Mouse (Mus musculus) midbrain, embryonic 11.5 days (tissue): ENCODE results near the gene Zfp93. TPM values are rescaled to one million over a fixed set of nuclear protein-coding genes. Genes with fewer than 3 reads are reported as not detected.

ENCODE experiments used
- ATAC-seq: fragments of 200-750 bp; cut with Nextera tagmentation; 2 replicates; pipeline ENCODE4 v1.8.0; 2017; ENCODE audit warnings: moderate TSS enrichment, moderate library complexity; ENCODE audit not compliant: low FRiP score
- DNase-seq: peaks from one replicate; pipeline ENCODE4 v3.0.0; 2015; ENCODE audit warnings: low spot score; ENCODE audit errors: missing footprints
- H3K27ac ChIP-seq: fragments of 300-500 bp; sonication (generic); 2 replicates; pipeline ENCODE4 v1.5.1; 2014; ENCODE audit warnings: low read depth, low read length
- H3K27me3 ChIP-seq: fragments of 300-500 bp; sonication (generic); 2 replicates; pipeline ENCODE4 v1.6.1; 2014; ENCODE audit warnings: mild to moderate bottlenecking, low read length, moderate library complexity, mixed read lengths; ENCODE audit not compliant: control insufficient read depth, insufficient read depth
- H3K36me3 ChIP-seq: fragments of 300-500 bp; sonication (generic); 2 replicates; pipeline ENCODE4 v1.6.1; 2014; ENCODE audit warnings: mild to moderate bottlenecking, low read length, moderate library complexity, mixed read lengths; ENCODE audit not compliant: control insufficient read depth, insufficient read depth
- H3K4me1 ChIP-seq: fragments of 300-500 bp; sonication (generic); 2 replicates; pipeline ENCODE4 v1.6.1; 2014; ENCODE audit warnings: low read length; ENCODE audit not compliant: control insufficient read depth, insufficient read depth
- H3K4me2 ChIP-seq: fragments of 300-500 bp; sonication (generic); 2 replicates; pipeline ENCODE4 v1.6.1; 2014; ENCODE audit warnings: mild to moderate bottlenecking, moderate library complexity
- H3K4me3 ChIP-seq: fragments of 300-500 bp; sonication (generic); 2 replicates; pipeline ENCODE4 v1.5.1; 2014; ENCODE audit warnings: low read depth, low read length
- H3K9ac ChIP-seq: fragments of 300-500 bp; sonication (generic); 2 replicates; pipeline ENCODE4 v1.6.1; 2014; ENCODE audit warnings: low read length
- H3K9me3 ChIP-seq: fragments of 300-500 bp; sonication (generic); 2 replicates; pipeline ENCODE4 v1.6.1; 2016; ENCODE audit warnings: low read length; ENCODE audit not compliant: control insufficient read depth
- WGBS: fragments of 180-500 bp; shearing (Covaris S2); extraction: QIAGEN DNeasy Blood & Tissue Kit; methylation state at CpG from one replicate; pipeline ENCODE4 v1.1.7; 2014; 5-methylcytosine and 5-hydroxymethylcytosine counted together
- polyA plus RNA-seq: library from polyadenylated mRNA; unstranded; fragments of >200 nt; fragmentation: Nextera tagmentation; extraction: Ambion mirVana; gene quantifications from 2 replicates; pipeline ENCODE4 v1.2.1, GENCODE M21; 2014

Gene Zfp93
- 7.1 and 8.8 TPM in 2 replicates for polyA plus RNA-seq

- peaks cover 6% of the 10 kb centered on the region for H3K36me3 ChIP-seq
- ATAC-seq (peak; percentile 94), DNase-seq (peak; percentile 96)
- no peaks in the 10 kb centered on the region for H3K27me3 ChIP-seq
- H3K4me3 ChIP-seq, result peak within 1 kb of the TSS; percentile 61
- H3K4me2 ChIP-seq, result peak within 1 kb of the TSS; percentile 64
- H3K27ac ChIP-seq, result no peak within 1 kb of the TSS
- WGBS, result under 1% methylated on average over 12 of the region's 12 CpGs
- no peaks in the 10 kb centered on the region for H3K9me3 ChIP-seq
- peak within 1 kb of the TSS; percentile 75 for H3K9ac ChIP-seq
- no peaks in the 10 kb centered on the region for H3K4me1 ChIP-seq
These were observed at the start of gene Zfp93 for GRCm38 (mm10) chr7:24270288-24270672. TSS of gene Zfp93 (plus strand) at chr7:24270420.

DNA sequence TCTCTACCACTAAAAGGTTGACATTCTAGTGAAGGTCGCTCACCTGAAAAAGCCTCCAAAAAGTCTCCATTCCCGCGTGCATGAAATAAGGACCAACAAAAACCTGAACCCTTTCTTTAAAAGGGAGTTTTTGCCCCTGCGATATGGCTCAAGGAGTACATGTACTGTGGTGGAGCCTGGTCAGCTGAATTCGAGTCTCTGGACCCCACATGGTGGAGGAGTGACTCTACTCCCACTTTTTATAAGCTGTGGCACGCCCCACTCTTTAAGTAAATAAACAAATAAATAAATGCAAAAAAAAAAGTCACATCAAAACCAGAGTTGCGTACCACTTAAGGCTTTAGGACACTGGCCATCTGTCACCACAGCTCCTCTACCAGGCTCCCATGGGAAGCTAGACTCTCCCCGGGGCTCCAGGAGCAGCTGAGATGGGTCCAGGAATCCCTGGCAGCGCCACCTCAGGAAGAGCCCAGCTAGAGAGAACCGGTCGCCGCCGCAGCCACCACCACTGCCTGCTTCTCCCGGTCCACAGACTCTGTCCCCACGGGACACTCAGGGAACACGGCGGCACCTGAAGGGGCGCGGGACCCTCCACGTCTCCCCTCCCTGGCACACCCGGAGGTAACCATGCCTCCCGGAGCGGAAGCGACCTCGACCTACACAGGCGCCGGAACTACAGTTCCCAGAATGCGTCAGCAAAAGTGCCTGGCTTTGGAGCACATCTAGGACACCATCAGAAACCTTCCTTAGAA is 33.0 kb upstream of the Zfp93 start, which contains the start of gene Zfp109:
Gene Zfp109, minus strand, starts transcription at position 521 of the 752 bp plus-strand sequence.
- Histone ChIP-seq H3K36me3 (0 out of 2 replicates have a peak, but pooled peaks cover 2% of the 10 kb centered on the region), H3K27ac (no peak within 1 kb of the TSS), H3K27me3 (no peaks in the 10 kb centered on the region), H3K4me1 (peaks cover 3% of the 10 kb centered on the region; the same call in 1 of the 2 replicates), H3K9ac (peak within 1 kb of the TSS; percentile 79), H3K4me3 (peak within 1 kb of the TSS; percentile 72), H3K4me2 (peak within 1 kb of the TSS; percentile 50), H3K9me3 (no peaks in the 10 kb centered on the region)
- DNase-seq (peak; percentile 96), ATAC-seq (peak; percentile 91)
- 8% methylated on average over 25 of the region's 28 CpGs for WGBS

DNA sequence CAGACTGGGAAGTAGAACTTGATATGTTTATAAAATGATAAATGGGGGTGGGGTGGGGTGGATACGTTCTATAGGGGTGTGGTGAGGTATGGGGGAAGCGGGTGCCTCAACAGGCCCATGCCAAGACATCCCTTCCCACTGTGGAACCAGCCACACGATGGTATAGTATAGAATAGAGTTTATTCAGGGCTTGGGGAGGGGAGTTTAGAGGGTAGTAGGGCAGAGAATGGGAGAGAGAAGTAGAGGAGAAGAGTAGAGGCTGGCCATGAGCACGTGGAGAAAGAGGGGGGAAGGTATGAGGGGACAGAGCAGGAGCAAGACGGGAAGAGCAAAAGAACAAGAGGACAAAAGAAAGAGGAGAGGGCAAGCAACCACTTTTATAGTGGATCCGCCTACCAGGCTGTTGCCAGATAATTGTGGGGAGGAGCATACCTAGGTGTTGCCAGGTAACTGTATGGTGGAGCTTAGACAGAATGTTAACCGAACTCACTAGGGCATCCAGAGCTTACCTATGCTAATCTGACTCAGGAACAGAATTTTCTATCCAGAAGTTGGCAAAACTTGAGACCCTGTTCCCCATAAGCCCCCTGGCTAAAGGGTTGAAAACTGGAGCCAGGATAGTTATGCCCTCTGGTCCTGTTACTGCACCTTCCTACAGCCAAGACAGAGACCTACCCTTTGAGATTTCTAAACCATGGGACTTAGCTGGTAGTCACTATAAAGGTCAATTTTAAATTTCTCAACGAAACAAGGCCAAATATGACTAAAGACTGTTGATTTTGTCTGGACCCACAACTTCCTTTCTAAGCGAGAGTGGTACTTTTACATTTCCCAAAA is 16.2 kb upstream of the Zfp93 start:
- DNase-seq (no peak), ATAC-seq (peak; percentile 75)
- Histone ChIP-seq H3K4me1 (no peaks in the 10 kb centered on the region), H3K9ac (peak overlapping the region; percentile 22; the same call in 1 of the 2 replicates), H3K27ac (no peak overlapping the region), H3K4me2 (peak overlapping the region; percentile 47), H3K4me3 (peak overlapping the region; percentile 38), H3K36me3 (no peaks in the 10 kb centered on the region), H3K9me3 (no peaks in the 10 kb centered on the region), H3K27me3 (no peaks in the 10 kb centered on the region)
- WGBS, result 62% methylated on average over 9 of the region's 9 CpGs

DNA sequence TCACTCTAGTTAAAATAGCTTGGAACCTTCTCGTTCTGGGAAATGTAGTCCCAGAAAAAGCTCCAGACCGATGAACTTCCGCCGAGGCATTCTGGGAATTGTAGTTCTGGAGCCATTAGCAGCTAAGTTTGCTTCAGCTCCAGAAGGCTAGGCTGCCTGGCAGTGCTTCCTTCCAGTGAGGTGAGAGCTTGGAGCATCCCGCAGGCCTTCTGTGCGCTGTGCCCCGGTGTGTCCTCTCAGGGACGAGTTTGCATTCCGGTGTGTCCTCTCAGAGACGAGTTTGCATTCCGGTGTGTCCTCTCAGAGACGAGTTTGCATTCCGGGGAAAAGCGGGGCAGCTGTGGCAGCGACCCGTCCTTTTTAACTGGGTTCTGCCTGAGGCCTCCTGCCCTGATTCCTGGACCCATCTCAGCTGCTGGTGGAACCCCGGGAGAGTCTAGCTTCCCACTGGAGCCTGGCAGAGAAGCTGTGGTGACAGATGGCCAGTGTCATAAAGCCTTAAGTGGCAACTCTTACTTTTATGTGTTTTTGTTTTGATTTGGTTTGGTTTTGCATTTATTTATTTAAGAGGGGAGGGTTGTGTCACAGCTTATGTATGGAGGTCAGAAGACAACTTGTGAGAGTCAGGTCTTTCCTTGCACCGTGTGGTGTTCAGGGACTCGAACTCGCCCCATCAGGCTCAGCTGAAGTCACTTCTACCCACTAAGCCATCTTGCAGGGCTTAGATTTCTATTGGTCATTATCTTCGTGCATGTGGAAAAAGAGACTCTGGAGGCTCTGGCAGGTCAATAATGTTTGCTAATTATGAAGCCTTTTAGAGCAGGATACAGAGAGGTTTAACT is 15.4 kb upstream of the Zfp93 start, which contains the start of gene Zfp108:
Gene Zfp108, plus strand, starts transcription at position 162 of the 842 bp plus-strand sequence.
- peak within 1 kb of the TSS; percentile 47 for H3K4me2 ChIP-seq
- peak within 1 kb of the TSS; percentile 39 for H3K9ac ChIP-seq
- no peaks in the 10 kb centered on the region for H3K4me1 ChIP-seq
- 22% methylated on average over 21 of the region's 21 CpGs for WGBS
- ATAC-seq, result peak; percentile 91
- peak; percentile 98 for DNase-seq
- no peaks in the 10 kb centered on the region for H3K36me3 ChIP-seq
- H3K27me3 ChIP-seq, result no peaks in the 10 kb centered on the region
- no peaks in the 10 kb centered on the region for H3K9me3 ChIP-seq
- H3K27ac ChIP-seq, result no peak within 1 kb of the TSS
- H3K4me3 ChIP-seq, result peak within 1 kb of the TSS; percentile 38

- H3K36me3 ChIP-seq, result no peaks in the 10 kb centered on the region
- H3K4me1 ChIP-seq, result no peaks in the 10 kb centered on the region
- no peak overlapping the region for H3K4me3 ChIP-seq
- no peaks in the 10 kb centered on the region for H3K27me3 ChIP-seq
- no peak overlapping the region for H3K4me2 ChIP-seq
- ATAC-seq (no peak), DNase-seq (no peak)
- no peaks in the 10 kb centered on the region for H3K9me3 ChIP-seq
- no peak overlapping the region for H3K9ac ChIP-seq
- 88% methylated on average over 13 of the region's 13 CpGs for WGBS
- H3K27ac ChIP-seq, result no peak overlapping the region
These were observed 10.8 kb upstream of the Zfp93 start for GRCm38 (mm10) chr7:24259306-24259999.

- Histone ChIP-seq H3K36me3 (no peaks in the 10 kb centered on the region), H3K4me1 (no peaks in the 10 kb centered on the region), H3K9me3 (no peaks in the 10 kb centered on the region), H3K4me2 (no peak overlapping the region), H3K4me3 (no peak overlapping the region), H3K27me3 (no peaks in the 10 kb centered on the region), H3K9ac (no peak overlapping the region), H3K27ac (no peak overlapping the region)
- DNase-seq (no peak), ATAC-seq (no peak)
- WGBS, result 95% methylated on average over 4 of the region's 4 CpGs
These were observed 10.3 kb upstream of the Zfp93 start for GRCm38 (mm10) chr7:24260000-24260312.

- H3K9me3 ChIP-seq, result no peaks in the 10 kb centered on the region
- no peak for ATAC-seq
- H3K9ac ChIP-seq, result no peak overlapping the region
- H3K36me3 ChIP-seq, result no peaks in the 10 kb centered on the region
- DNase-seq, result peak; percentile 82
- WGBS, result 70% methylated on average over 24 of the region's 24 CpGs
- H3K4me2 ChIP-seq, result no peak overlapping the region
- no peaks in the 10 kb centered on the region for H3K4me1 ChIP-seq
- no peak overlapping the region for H3K27ac ChIP-seq
- no peaks in the 10 kb centered on the region for H3K27me3 ChIP-seq
- no peak overlapping the region for H3K4me3 ChIP-seq
These were observed 1.8 kb upstream of the Zfp93 start for GRCm38 (mm10) chr7:24268176-24269155.
